Mouse (Mus musculus) embryonic facial prominence, embryonic 11.5 days (tissue): Measurements from ENCODE around the gene Lman2l. TPM values are rescaled to one million over a fixed set of nuclear protein-coding genes. Genes with fewer than 3 reads are reported as not detected.

Source experiments
- ATAC-seq: fragments of 200-750 bp; cut with Nextera tagmentation; replicated peaks from 2 replicates; pipeline ENCODE4 v1.8.0; 2017; ENCODE audit warnings: low read depth; ENCODE audit not compliant: insufficient number of reproducible peaks, low FRiP score, low TSS enrichment
- DNase-seq: peaks from one replicate; pipeline ENCODE4 v3.0.0-alpha.2; 2015; ENCODE audit warnings: low spot score
- H3K27ac ChIP-seq: fragments of 300-500 bp; sonication (generic); replicated peaks from 2 replicates; pipeline ENCODE4 v1.5.1; 2014; ENCODE audit warnings: mild to moderate bottlenecking, low read depth, low read length, control low read depth
- H3K27me3 ChIP-seq: fragments of 300-500 bp; sonication (generic); 2 replicates; pipeline ENCODE4 v1.6.1; 2014; ENCODE audit warnings: mild to moderate bottlenecking, low read length, moderate library complexity, mixed read lengths; ENCODE audit not compliant: control insufficient read depth, insufficient read depth
- H3K36me3 ChIP-seq: fragments of 300-500 bp; sonication (generic); replicated peaks from 2 replicates; pipeline ENCODE4 v1.6.1; 2014; ENCODE audit warnings: low read depth, mild to moderate bottlenecking, low read length, moderate library complexity, mixed read lengths; ENCODE audit not compliant: control insufficient read depth, insufficient read depth
- H3K4me1 ChIP-seq: fragments of 300-500 bp; sonication (generic); 2 replicates; pipeline ENCODE4 v1.6.1; 2014; ENCODE audit warnings: low read length, mixed read lengths; ENCODE audit not compliant: control insufficient read depth, insufficient read depth
- H3K4me2 ChIP-seq: fragments of 300-500 bp; sonication (generic); 2 replicates; pipeline ENCODE4 v1.6.1; 2014; ENCODE audit warnings: low read depth, mild to moderate bottlenecking, control low read depth, low read length, moderate library complexity
- H3K4me3 ChIP-seq: fragments of 300-500 bp; sonication (generic); 2 replicates; pipeline ENCODE4 v1.5.1; 2014; ENCODE audit warnings: low read depth, low read length, control low read depth
- H3K9ac ChIP-seq: fragments of 300-500 bp; sonication (generic); replicated peaks from 2 replicates; pipeline ENCODE4 v1.6.1; 2014; ENCODE audit warnings: mild to moderate bottlenecking, control low read depth, low read length
- H3K9me3 ChIP-seq: fragments of 300-500 bp; sonication (generic); replicated peaks from 2 replicates; pipeline ENCODE4 v1.6.1; 2016; ENCODE audit warnings: mild to moderate bottlenecking, low read length, inconsistent platforms, mixed read lengths; ENCODE audit not compliant: control insufficient read depth
- WGBS: fragments of 180-500 bp; shearing (Covaris S2); extraction: QIAGEN DNeasy Blood & Tissue Kit; methylation state at CpG from one replicate; pipeline ENCODE4 v1.1.7; 2014; 5-methylcytosine and 5-hydroxymethylcytosine counted together
- polyA plus RNA-seq: library from polyadenylated mRNA; unstranded; fragments of >200 nt; fragmentation: Nextera tagmentation; extraction: Ambion mirVana; gene quantifications from 2 replicates; pipeline ENCODE4 v1.2.1, GENCODE M21; 2014

The Lman2l gene
- polyA plus RNA-seq, 1 experiment from 2014 or later, result 35.0 TPM

- under 1% methylated on average over 64 of the region's 98 CpGs for WGBS
- Histone ChIP-seq H3K27me3 (no peaks in the 10 kb centered on the region), H3K4me3 (peak within 1 kb of the TSS; percentile 59), H3K4me1 (peaks cover 8% of the 10 kb centered on the region), H3K9me3 (no peaks in the 10 kb centered on the region), H3K36me3 (no peaks in the 10 kb centered on the region), H3K9ac (peak within 1 kb of the TSS; percentile 73), H3K27ac (peak within 1 kb of the TSS; percentile 52), H3K4me2 (peak within 1 kb of the TSS; percentile 85)
- peak; percentile 82 for ATAC-seq
- peak; percentile 91 for DNase-seq
Measured at GRCm38 (mm10) chr1:36471181-36472105, 26.4 kb upstream of the Lman2l start, which contains the start of gene Cnnm4. TSS of gene Cnnm4 (plus strand) at chr1:36471620.

- Histone ChIP-seq H3K36me3 (no peaks in the 10 kb centered on the region), H3K9ac (no peak overlapping the region), H3K4me3 (no peak overlapping the region), H3K4me1 (peaks cover 8% of the 10 kb centered on the region), H3K27ac (no peak overlapping the region), H3K4me2 (no peak overlapping the region), H3K9me3 (no peaks in the 10 kb centered on the region), H3K27me3 (no peaks in the 10 kb centered on the region)
- no peak for ATAC-seq
- WGBS, result 30% methylated on average over 2 of the region's 2 CpGs
- DNase-seq, result no peak
Measured at GRCm38 (mm10) chr1:36469811-36470444, 24.9 kb upstream of the Lman2l start.

GRCm38 (mm10) chr1:36467446-36467845 lies 22.4 kb upstream of the Lman2l start:
- no peak overlapping the region for H3K27ac ChIP-seq
- ATAC-seq (no peak), DNase-seq (no peak)
- 52% methylated on average over 5 of the region's 5 CpGs for whole genome bisulfite sequencing
- H3K36me3 ChIP-seq, result no peaks in the 10 kb centered on the region
- H3K9ac ChIP-seq, result no peak overlapping the region
- H3K4me3 ChIP-seq, result no peak overlapping the region
- H3K4me1 ChIP-seq, result no peaks in the 10 kb centered on the region
- H3K4me2 ChIP-seq, result no peak overlapping the region
- no peaks in the 10 kb centered on the region for H3K9me3 ChIP-seq
- H3K27me3 ChIP-seq, result no peaks in the 10 kb centered on the region

- ATAC-seq (no peak), DNase-seq (no peak)
- no peak overlapping the region for H3K9ac ChIP-seq
- H3K4me3 ChIP-seq, result no peak overlapping the region
- no peaks in the 10 kb centered on the region for H3K9me3 ChIP-seq
- no peak overlapping the region for H3K27ac ChIP-seq
- 65% methylated on average over 4 of the region's 4 CpGs for WGBS
- H3K27me3 ChIP-seq, result no peaks in the 10 kb centered on the region
- H3K4me2 ChIP-seq, result no peak overlapping the region
- H3K4me1 ChIP-seq, result no peaks in the 10 kb centered on the region
- no peaks in the 10 kb centered on the region for H3K36me3 ChIP-seq
Measured at GRCm38 (mm10) chr1:36465641-36466160, 20.6 kb upstream of the Lman2l start.

GRCm38 (mm10) chr1:36461829-36462228 lies 16.8 kb upstream of the Lman2l start:
- H3K9ac ChIP-seq, result no peak overlapping the region
- no peak overlapping the region for H3K4me2 ChIP-seq
- no peaks in the 10 kb centered on the region for H3K9me3 ChIP-seq
- no peak for ATAC-seq
- H3K27ac ChIP-seq, result no peak overlapping the region; the same call in 1 of the 2 replicates
- WGBS, result 43% methylated on average over 2 of the region's 2 CpGs
- no peaks in the 10 kb centered on the region for H3K4me1 ChIP-seq
- H3K27me3 ChIP-seq, result no peaks in the 10 kb centered on the region
- no peaks in the 10 kb centered on the region for H3K36me3 ChIP-seq
- DNase-seq, result no peak
- H3K4me3 ChIP-seq, result no peak overlapping the region

GRCm38 (mm10) chr1:36458169-36458568 lies 13.1 kb upstream of the Lman2l start:
- ATAC-seq (no peak), DNase-seq (no peak)
- Histone ChIP-seq H3K9me3 (no peaks in the 10 kb centered on the region), H3K4me1 (no peaks in the 10 kb centered on the region), H3K4me3 (no peak overlapping the region), H3K4me2 (no peak overlapping the region), H3K9ac (no peak overlapping the region), H3K27ac (no peak overlapping the region), H3K36me3 (no peaks in the 10 kb centered on the region), H3K27me3 (no peaks in the 10 kb centered on the region)
- WGBS, result 87% methylated on average over 5 of the region's 5 CpGs

GRCm38 (mm10) chr1:36457388-36458014 lies 12.4 kb upstream of the Lman2l start:
- DNase-seq (peak; percentile 29), ATAC-seq (no peak)
- Histone ChIP-seq H3K9me3 (no peaks in the 10 kb centered on the region), H3K36me3 (no peaks in the 10 kb centered on the region), H3K4me1 (no peaks in the 10 kb centered on the region), H3K27ac (no peak overlapping the region), H3K4me2 (no peak overlapping the region), H3K27me3 (no peaks in the 10 kb centered on the region), H3K9ac (no peak overlapping the region), H3K4me3 (no peak overlapping the region)
- 40% methylated on average over 7 of the region's 7 CpGs for WGBS
